Mouse (Mus musculus) heart, embryonic 14.5 days (tissue): Measurements from ENCODE around the gene Timm29. TPM values are rescaled to one million over a fixed set of nuclear protein-coding genes. Genes with fewer than 3 reads are reported as not detected.

Experiments used
- ATAC-seq: fragments of 200-750 bp; cut with Nextera tagmentation; 2 replicates; pipeline ENCODE4 v1.8.0; 2017; ENCODE audit warnings: low read depth, moderate TSS enrichment; ENCODE audit not compliant: insufficient number of reproducible peaks, insufficient read depth, low FRiP score
- H3K27ac ChIP-seq, 2 experiments: fragments of 200-500 bp in 1 of 2; fragments of 300-500 bp in 1 of 2; sonication (generic) in 1 of 2; replicated peaks in 1 of 2; 2 replicates each; pipeline ENCODE4 v1.5.1; 2012 to 2014; ENCODE audit warnings: low read depth in 2 of 2, low read length in 2 of 2, control low read depth in 1 of 2, mild to moderate bottlenecking in 1 of 2, mixed read lengths in 1 of 2; ENCODE audit not compliant: control insufficient read depth in 1 of 2, insufficient read depth in 1 of 2
- H3K27me3 ChIP-seq: fragments of 300-500 bp; sonication (generic); 2 replicates; pipeline ENCODE4 v1.6.1; 2014; ENCODE audit warnings: mild to moderate bottlenecking, low read length, control low read depth; ENCODE audit not compliant: control insufficient read depth, insufficient read depth
- H3K36me3 ChIP-seq: fragments of 300-500 bp; sonication (generic); 2 replicates; pipeline ENCODE4 v1.6.1; 2014; ENCODE audit warnings: mild to moderate bottlenecking, control low read depth, low read length, mixed read lengths; ENCODE audit not compliant: control insufficient read depth, insufficient read depth
- H3K4me1 ChIP-seq, 2 experiments: fragments of 200-500 bp in 1 of 2; fragments of 300-500 bp in 1 of 2; sonication (generic) in 1 of 2; 2 replicates each; pipeline ENCODE4 v1.6.1; 2012 to 2014; ENCODE audit warnings: low read length in 2 of 2, control low read depth in 1 of 2, mixed read lengths in 1 of 2; ENCODE audit not compliant: control insufficient read depth in 2 of 2, insufficient read depth in 2 of 2
- H3K4me2 ChIP-seq: fragments of 300-500 bp; sonication (generic); 2 replicates; pipeline ENCODE4 v1.6.1; 2014; ENCODE audit warnings: mild to moderate bottlenecking, low read length
- H3K4me3 ChIP-seq, 2 experiments: fragments of 200-500 bp in 1 of 2; fragments of 300-500 bp in 1 of 2; sonication (generic) in 1 of 2; 2 replicates each; pipeline ENCODE4 v1.5.1; 2012 to 2014; ENCODE audit warnings: low read length in 2 of 2, mild to moderate bottlenecking in 2 of 2, control low read depth in 1 of 2, low read depth in 1 of 2, moderate library complexity in 1 of 2; ENCODE audit not compliant: control insufficient read depth in 1 of 2, insufficient read depth in 1 of 2
- H3K9ac ChIP-seq: fragments of 300-500 bp; sonication (generic); 2 replicates; pipeline ENCODE4 v1.6.1; 2014; ENCODE audit warnings: mild to moderate bottlenecking, low read length
- H3K9me3 ChIP-seq: fragments of 300-500 bp; sonication (generic); 2 replicates; pipeline ENCODE4 v1.6.1; 2016; ENCODE audit warnings: low read length, control low read depth; ENCODE audit not compliant: control insufficient read depth
- WGBS: fragments of 180-500 bp; shearing (Covaris S2); extraction: QIAGEN DNeasy Blood & Tissue Kit; methylation state at CpG from one replicate; pipeline ENCODE4 v1.1.7; 2014; 5-methylcytosine and 5-hydroxymethylcytosine counted together
- polyA plus RNA-seq: library from polyadenylated mRNA; unstranded; fragments of >200 nt; fragmentation: Nextera tagmentation; extraction: Ambion mirVana; gene quantifications from 2 replicates; pipeline ENCODE4 v1.2.1, GENCODE M21; 2014

The Timm29 gene
- polyA plus RNA-seq, 1 experiment from 2014 or later: 40.0 TPM

DNA sequence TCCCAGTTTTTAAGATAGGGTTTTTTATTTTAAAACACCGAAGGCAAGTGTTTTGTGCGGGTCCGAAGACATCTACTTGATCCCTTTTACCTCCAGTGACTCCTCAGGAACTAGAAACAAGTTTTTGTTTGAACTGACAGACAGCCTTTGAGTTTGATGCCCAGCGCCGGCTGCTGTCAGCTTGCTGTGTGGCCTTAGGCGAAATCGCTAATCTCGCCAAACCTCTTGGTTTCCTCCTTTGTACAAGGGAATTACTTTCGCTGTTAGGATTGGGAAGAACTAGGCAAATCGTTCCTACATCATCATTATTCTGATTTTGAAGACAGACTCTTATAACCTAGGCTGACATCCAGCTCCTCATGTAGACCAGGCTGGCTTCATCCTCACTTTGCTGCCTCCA is 24.5 kb downstream of the Timm29 start:
- H3K4me1 ChIP-seq: peaks cover 3 to 7% of the 10 kb centered on the region in 2 experiments; a peak in 1 of 4 replicates
- H3K36me3 ChIP-seq: no peaks in the 10 kb centered on the region
- H3K4me3 ChIP-seq: peak overlapping the region; percentile 80 to 82
- peak overlapping the region; percentile 96 for H3K27ac ChIP-seq
- peak overlapping the region; percentile 80 for H3K4me2 ChIP-seq
- H3K9ac ChIP-seq: peak overlapping the region; percentile 94
- no peaks in the 10 kb centered on the region for H3K27me3 ChIP-seq
- no peak for ATAC-seq
- H3K9me3 ChIP-seq: no peaks in the 10 kb centered on the region
- WGBS: 9% methylated on average over 10 of the region's 10 CpGs

DNA sequence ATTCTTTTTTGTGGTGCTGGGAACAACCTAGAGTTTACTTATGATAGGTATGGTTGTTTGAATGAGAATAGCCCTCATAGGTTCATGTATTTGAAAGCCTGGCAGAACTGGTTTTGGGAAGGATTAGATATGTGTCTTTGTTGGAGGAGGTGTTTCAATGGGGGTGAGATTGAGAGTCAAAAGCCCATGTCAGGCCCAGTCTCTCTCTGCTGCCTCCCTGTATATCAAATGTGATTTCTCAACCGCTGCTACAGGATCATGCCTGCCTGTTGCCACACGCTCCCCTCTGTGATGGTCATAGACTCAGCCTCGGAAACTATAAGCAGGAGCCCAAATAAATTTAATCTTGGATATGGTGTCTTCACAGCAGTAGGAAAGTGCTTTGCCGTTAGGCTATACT is 27.7 kb downstream of the Timm29 start:
- peaks cover 3 to 13% of the 10 kb centered on the region in 2 experiments; a peak in 2 of 4 replicates for H3K4me1 ChIP-seq
- H3K9me3 ChIP-seq: no peaks in the 10 kb centered on the region
- H3K4me2 ChIP-seq: no peak overlapping the region
- no peak overlapping the region for H3K9ac ChIP-seq
- H3K36me3 ChIP-seq: no peaks in the 10 kb centered on the region
- no peaks in the 10 kb centered on the region for H3K27me3 ChIP-seq
- no peak overlapping the region for H3K4me3 ChIP-seq
- WGBS: 87% methylated on average over 4 of the region's 4 CpGs
- H3K27ac ChIP-seq: no peak overlapping the region
- ATAC-seq: no peak

DNA sequence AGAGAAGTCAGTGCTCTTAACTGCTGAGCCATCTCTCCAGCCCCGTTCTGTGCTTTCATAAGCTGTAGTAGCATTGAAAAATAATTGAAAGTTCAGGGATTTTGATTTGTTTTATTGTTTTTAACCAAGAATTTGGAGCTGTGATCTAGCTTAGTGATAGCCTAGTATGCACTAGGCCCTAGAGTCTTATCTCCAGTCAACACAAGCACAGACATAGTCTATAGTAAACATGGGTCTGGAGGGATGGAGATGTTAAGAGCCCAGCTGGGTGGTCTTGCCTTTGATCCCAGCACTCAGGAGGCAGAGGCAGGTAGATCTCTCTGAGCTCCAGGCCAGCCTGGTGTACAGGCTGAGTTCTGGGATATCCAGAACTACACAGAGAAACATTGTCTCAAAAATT is 30.2 kb downstream of the Timm29 start:
- no peak for ATAC-seq
- H3K36me3 ChIP-seq: no peaks in the 10 kb centered on the region
- no peak overlapping the region for H3K4me3 ChIP-seq
- H3K4me1 ChIP-seq: peaks cover 0 to 10% of the 10 kb centered on the region in 2 experiments; a peak in 1 of 4 replicates
- H3K27ac ChIP-seq: no peak overlapping the region
- no peak overlapping the region for H3K4me2 ChIP-seq
- H3K27me3 ChIP-seq: no peaks in the 10 kb centered on the region
- no peak overlapping the region for H3K9ac ChIP-seq
- WGBS: 94% methylated on average over 1 of the region's 1 CpGs
- no peaks in the 10 kb centered on the region for H3K9me3 ChIP-seq

- H3K4me3 ChIP-seq: no peak overlapping the region
- no peak overlapping the region for H3K27ac ChIP-seq
- no peaks in the 10 kb centered on the region for H3K27me3 ChIP-seq
- WGBS: 87% methylated on average over 10 of the region's 10 CpGs
- no peaks in the 10 kb centered on the region for H3K36me3 ChIP-seq
- no peak overlapping the region for H3K9ac ChIP-seq
- no peaks in the 10 kb centered on the region for H3K9me3 ChIP-seq
- peaks cover 0 to 9% of the 10 kb centered on the region in 2 experiments; a peak in 1 of 4 replicates for H3K4me1 ChIP-seq
- H3K4me2 ChIP-seq: no peak overlapping the region
- no peak for ATAC-seq
Measured at GRCm38 (mm10) chr9:21625342-21626339, 33.1 kb downstream of the Timm29 start.

DNA sequence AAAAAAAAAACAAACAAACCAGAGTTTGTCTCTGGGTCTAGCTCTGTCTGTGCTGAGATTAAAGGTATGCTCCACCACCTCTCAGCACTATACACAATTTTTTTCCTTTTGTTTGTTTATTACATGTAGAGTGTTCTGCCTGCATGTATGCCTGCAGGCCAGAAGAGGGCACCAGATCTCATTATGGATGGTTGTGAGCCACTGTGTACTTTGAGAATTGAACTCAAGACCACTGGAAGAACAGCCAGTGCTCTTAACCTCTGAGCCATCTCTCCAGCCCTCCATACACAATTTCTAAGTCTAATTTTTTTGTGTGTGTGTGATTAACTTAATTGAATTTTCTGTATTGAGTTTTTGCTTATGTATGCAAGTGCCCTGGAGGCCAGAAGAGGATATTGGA is 34.0 kb downstream of the Timm29 start:
- ATAC-seq: no peak
- H3K27ac ChIP-seq: no peak overlapping the region
- H3K27me3 ChIP-seq: no peaks in the 10 kb centered on the region
- peaks cover 0 to 9% of the 10 kb centered on the region in 2 experiments; a peak in 1 of 4 replicates for H3K4me1 ChIP-seq
- no peak overlapping the region for H3K4me2 ChIP-seq
- H3K4me3 ChIP-seq: no peak overlapping the region
- H3K36me3 ChIP-seq: no peaks in the 10 kb centered on the region; the same call in 1 of the 2 replicates
- H3K9me3 ChIP-seq: no peaks in the 10 kb centered on the region
- no peak overlapping the region for H3K9ac ChIP-seq

GRCm38 (mm10) chr9:21627145-21627795 is 34.7 kb downstream of the Timm29 start:
- Histone ChIP-seq H3K9me3 (no peaks in the 10 kb centered on the region), H3K4me2 (no peak overlapping the region), H3K36me3 (no peaks in the 10 kb centered on the region; the same call in 1 of the 2 replicates), H3K4me1 (peaks cover 0 to 9% of the 10 kb centered on the region in 2 experiments; a peak in 1 of 4 replicates), H3K9ac (peak overlapping the region; percentile 25; the same call in 1 of the 2 replicates), H3K27ac (no peak overlapping the region), H3K4me3 (no peak overlapping the region), H3K27me3 (no peaks in the 10 kb centered on the region)
- ATAC-seq: no peak
- WGBS: 74% methylated on average over 5 of the region's 5 CpGs

DNA sequence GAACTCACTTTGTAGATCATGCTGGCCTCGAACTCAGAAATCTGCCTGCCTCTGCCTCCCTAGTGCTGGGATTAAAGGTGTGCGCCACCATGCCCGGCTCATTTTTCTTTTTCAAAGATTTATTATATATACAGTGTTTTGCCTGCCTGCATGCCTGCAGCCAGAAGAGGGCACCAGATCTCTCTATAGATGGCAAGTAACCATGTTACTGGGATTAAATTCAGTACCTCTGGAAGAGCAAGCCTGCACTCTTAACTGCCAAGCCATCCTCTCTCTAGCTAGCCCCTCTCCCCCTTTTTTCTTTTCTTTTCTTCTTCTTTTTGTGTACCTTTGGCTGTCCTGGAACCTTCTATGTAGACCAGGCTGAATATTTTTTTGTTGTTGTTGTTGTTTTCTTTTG is 38.2 kb downstream of the Timm29 start:
- no peak overlapping the region for H3K4me3 ChIP-seq
- ATAC-seq: no peak
- WGBS: 81% methylated on average over 3 of the region's 3 CpGs
- H3K9me3 ChIP-seq: no peaks in the 10 kb centered on the region
- no peak overlapping the region for H3K9ac ChIP-seq
- no peaks in the 10 kb centered on the region for H3K27me3 ChIP-seq
- no peak overlapping the region for H3K27ac ChIP-seq
- H3K4me2 ChIP-seq: no peak overlapping the region
- H3K36me3 ChIP-seq: peaks cover 33% of the 10 kb centered on the region
- peaks cover 5 to 9% of the 10 kb centered on the region in 2 experiments; a peak in 3 of 4 replicates for H3K4me1 ChIP-seq
